Mouse (Mus musculus): ENCODE measurements around the gene Snta1.

Snta1 gene

GRCm38 (mm10) chr2:154422181-154422580 lies 14.3 kb upstream of the Snta1 start:
- no peak for DNase-seq (ENCODE audit: low read depth, low spot score)

GRCm38 (mm10) chr2:154420942-154421731 lies 13.2 kb upstream of the Snta1 start:
- DNase-seq (ENCODE audit: low read depth, low spot score): no peak

- DNase-seq (ENCODE audit: low read depth, low spot score): no peak
Measured at GRCm38 (mm10) chr2:154419631-154420515, 12.0 kb upstream of the Snta1 start.

GRCm38 (mm10) chr2:154418001-154418400 lies 10.1 kb upstream of the Snta1 start:
- no peak for DNase-seq (ENCODE audit: low read depth, low spot score)

GRCm38 (mm10) chr2:154417107-154417506 lies 9.2 kb upstream of the Snta1 start:
- peak; percentile 34 for DNase-seq (ENCODE audit: low read depth, low spot score)

- DNase-seq (ENCODE audit: low read depth, low spot score): no peak
Measured at GRCm38 (mm10) chr2:154412018-154412666, 4.2 kb upstream of the Snta1 start.

- DNase-seq (ENCODE audit: low read depth, low spot score): no peak
Measured at GRCm38 (mm10) chr2:154410355-154410754, 2.5 kb upstream of the Snta1 start.

- DNase-seq (ENCODE audit: low read depth, low spot score): no peak
Measured at GRCm38 (mm10) chr2:154407063-154407642, 746 bp downstream of the Snta1 start.

- DNase-seq (ENCODE audit: low read depth, low spot score): no peak
Measured at GRCm38 (mm10) chr2:154405447-154405994, 2.4 kb downstream of the Snta1 start.

GRCm38 (mm10) chr2:154402811-154403210 lies 5.1 kb downstream of the Snta1 start:
- DNase-seq (ENCODE audit: low read depth, low spot score): no peak

GRCm38 (mm10) chr2:154401976-154402375 lies 5.9 kb downstream of the Snta1 start:
- no peak for DNase-seq (ENCODE audit: low read depth, low spot score)

- no peak for DNase-seq (ENCODE audit: low read depth, low spot score)
Measured at GRCm38 (mm10) chr2:154399325-154399724, 8.6 kb downstream of the Snta1 start.

- DNase-seq (ENCODE audit: low read depth, low spot score): no peak
Measured at GRCm38 (mm10) chr2:154398267-154398666, 9.6 kb downstream of the Snta1 start.

GRCm38 (mm10) chr2:154396529-154396928 lies 11.4 kb downstream of the Snta1 start:
- DNase-seq (ENCODE audit: low read depth, low spot score): no peak

GRCm38 (mm10) chr2:154394602-154395001 lies 13.3 kb downstream of the Snta1 start:
- DNase-seq (ENCODE audit: low read depth, low spot score): no peak

- DNase-seq (ENCODE audit: low read depth, low spot score): no peak
Measured at GRCm38 (mm10) chr2:154390180-154390964, 17.5 kb downstream of the Snta1 start.

- DNase-seq (ENCODE audit: low read depth, low spot score): no peak
Measured at GRCm38 (mm10) chr2:154379103-154379502, 28.8 kb downstream of the Snta1 start.

- no peak for DNase-seq (ENCODE audit: low read depth, low spot score)
Measured at GRCm38 (mm10) chr2:154374807-154375601, 32.9 kb downstream of the Snta1 start.

GRCm38 (mm10) chr2:154373961-154374632 lies 33.8 kb downstream of the Snta1 start:
- peak; percentile 57 for DNase-seq (ENCODE audit: low read depth, low spot score)
